Mouse (Mus musculus) ES-Bruce4 (cell line): ENCODE data around the gene Nlrp3.

Source experiments
- CTCF ChIP-seq: IDR thresholded peaks from one replicate; pipeline ENCODE4 v1.8.1; 2011; ENCODE audit warnings: low read depth, low read length
- EP300 ChIP-seq: IDR thresholded peaks from 2 replicates; pipeline ENCODE4 v1.6.1; 2011; ENCODE audit warnings: low read depth, low read length; ENCODE audit not compliant: insufficient read depth
- POLR2A ChIP-seq: IDR thresholded peaks from one replicate; pipeline ENCODE4 v1.8.1; 2011; ENCODE audit warnings: low read length; ENCODE audit not compliant: insufficient read depth

DNA sequence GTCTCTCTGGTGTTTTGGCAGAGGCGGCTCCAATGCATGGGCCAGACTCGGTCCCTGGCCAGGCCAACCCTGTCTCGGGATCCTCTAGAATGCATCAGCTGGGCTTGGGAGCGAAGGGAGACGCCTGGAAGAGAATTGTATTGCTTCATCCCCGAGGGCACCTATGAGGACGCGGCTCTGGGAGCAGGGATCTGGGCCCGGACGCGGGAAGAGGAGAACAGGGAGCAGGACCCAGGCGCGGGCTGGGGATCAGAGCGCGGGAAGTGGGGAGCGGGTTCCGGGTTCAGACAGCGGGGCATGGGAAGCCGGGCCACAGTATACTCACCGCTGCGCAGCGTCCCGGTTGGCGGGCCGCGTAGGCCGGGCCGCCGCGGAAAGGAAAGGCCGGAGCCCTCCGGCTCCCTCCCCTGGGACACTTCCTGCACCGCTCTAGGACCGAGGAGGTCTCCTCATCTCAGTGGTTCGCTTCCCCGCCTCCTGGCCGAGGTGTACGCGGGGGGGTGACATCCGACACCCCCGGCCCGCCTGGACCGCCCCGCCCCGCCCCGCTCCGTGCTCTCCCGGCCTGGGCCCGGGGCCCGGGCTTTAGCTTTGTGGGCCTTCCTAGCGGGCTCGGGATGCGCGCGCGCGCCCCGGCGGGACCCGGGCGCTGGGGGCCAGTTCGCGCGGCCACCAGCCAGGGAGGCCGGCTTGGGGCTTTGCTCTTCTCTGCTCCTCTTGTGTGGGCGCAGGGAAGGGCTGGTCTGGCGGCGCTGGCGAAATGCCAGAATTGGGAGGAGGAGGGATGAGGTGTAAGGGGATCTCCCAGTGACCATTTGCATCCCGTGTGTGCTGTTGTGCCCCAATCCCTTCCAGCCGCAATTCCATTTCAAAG is 35.3 kb upstream of the Nlrp3 start:
- TF ChIP-seq CTCF (no peak), EP300 (no peak), POLR2A (no peak)
